Mouse (Mus musculus) cerebellum, adult 2 months (tissue): ENCODE measurements around the gene Col4a4.

Experiments
- CTCF ChIP-seq: fragments of 200-500 bp; IDR thresholded peaks from 2 replicates; pipeline ENCODE4 v1.5.1; 2011; ENCODE audit warnings: low read depth, mild to moderate bottlenecking, control low read depth, low read length, moderate library complexity, borderline replicate concordance; ENCODE audit not compliant: insufficient read depth
- POLR2A ChIP-seq: fragments of 200-500 bp; IDR thresholded peaks from 2 replicates; pipeline ENCODE4 v1.6.1; 2011; ENCODE audit warnings: low read length, control low read depth, borderline replicate concordance; ENCODE audit not compliant: insufficient read depth

DNA sequence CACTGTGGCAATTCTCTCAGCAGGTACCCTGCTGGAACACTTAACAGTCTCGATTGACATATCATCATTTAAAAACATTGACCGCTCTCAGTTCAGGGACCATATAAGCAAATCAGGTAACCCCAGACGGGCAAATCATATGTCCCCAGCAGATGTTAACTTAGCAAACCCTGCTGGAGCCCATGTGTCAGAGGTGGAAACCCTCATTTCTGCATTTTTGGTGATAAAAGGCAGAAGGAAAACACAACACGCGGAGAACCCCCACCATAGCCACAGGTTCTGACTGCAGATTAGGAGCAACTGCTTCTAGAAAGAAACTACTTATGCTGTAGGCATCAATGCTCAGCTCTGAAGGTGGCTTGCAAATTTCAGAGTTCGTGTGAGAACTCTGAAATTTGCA, 38.3 kb upstream of the Col4a4 start:
- TF ChIP-seq CTCF (no peak), POLR2A (no peak)
